Mouse (Mus musculus): ENCODE measurements at regions not wholly inside any gene's neighbourhood (a gene's known extent, or its start where the extent isn't known, plus 50 kb on each side); places are given as distances from the start of the nearest gene placed in this dataset.

DNA sequence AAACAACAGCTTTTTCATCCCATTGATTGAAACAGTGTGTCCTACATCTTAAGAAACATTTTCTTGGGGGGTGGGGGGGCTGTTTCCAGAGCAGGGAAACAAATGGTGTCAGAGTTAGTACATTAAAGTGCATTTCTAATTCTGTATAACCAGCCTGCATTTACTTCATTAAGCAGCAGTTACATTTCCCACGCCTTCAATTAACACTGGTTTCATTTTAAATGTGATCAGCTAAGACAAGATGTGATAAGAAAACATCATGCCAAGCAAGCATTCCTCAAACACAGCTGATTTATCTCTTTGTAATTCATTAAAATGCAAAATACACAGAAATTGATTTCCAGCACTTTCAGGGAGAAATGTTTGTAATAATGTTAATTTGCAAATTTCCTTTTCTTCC lies 122.0 kb downstream of the Olfr1505 start:
- ATAC-seq (ENCODE audit: insufficient number of reproducible peaks, low FRiP score, low TSS enrichment): no peak

DNA sequence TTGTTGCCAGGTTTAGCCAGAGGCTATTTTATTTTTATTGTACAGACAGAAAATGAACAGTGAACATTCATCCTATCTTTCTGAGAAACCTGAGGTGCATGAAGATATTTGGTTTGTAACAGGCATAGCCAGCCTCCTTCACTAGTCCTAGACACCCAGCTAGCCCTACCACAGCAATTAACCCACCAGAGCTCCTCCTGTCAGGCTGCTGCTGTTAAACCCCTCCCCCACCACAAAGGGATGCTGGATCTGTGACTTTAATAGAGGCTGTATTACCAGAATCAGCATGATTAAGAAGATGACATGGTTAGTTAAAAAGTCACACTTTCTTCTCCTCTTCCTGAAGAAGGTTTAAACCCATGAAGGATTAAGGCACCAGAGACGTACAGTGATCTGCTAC lies 122.5 kb downstream of the Olfr1505 start:
- ATAC-seq (ENCODE audit: insufficient number of reproducible peaks, low FRiP score, low TSS enrichment): no peak

- ATAC-seq (ENCODE audit: insufficient number of reproducible peaks, low FRiP score, low TSS enrichment): no peak
These were observed 123.4 kb downstream of the Olfr1505 start for GRCm38 (mm10) chr19:14036750-14037149.

GRCm38 (mm10) chr19:14042753-14043152 lies 129.4 kb downstream of the Olfr1505 start:
- ATAC-seq (ENCODE audit: insufficient number of reproducible peaks, low FRiP score, low TSS enrichment): no peak

DNA sequence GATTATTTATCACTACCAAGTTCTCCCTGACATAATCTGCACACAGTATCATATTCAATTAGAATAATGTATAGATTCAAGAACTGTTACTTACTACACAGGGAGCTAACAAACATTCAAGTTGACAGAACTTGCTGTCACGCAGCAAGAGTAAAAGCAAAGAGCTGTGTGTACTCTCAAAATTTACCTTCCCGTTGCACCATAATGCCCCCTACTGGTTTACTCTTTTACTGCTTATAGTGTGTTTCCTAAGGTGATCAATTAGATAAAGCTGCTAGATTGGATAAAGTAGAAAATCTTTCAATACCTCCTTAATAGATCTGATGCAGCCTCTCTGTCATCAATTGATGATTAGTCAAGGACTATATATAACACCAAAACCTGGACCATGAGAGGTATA lies 132.1 kb downstream of the Olfr1505 start:
- no peak for ATAC-seq (ENCODE audit: insufficient number of reproducible peaks, low FRiP score, low TSS enrichment)

- ATAC-seq (ENCODE audit: insufficient number of reproducible peaks, low FRiP score, low TSS enrichment): no peak
These were observed 138.7 kb downstream of the Olfr1505 start for GRCm38 (mm10) chr19:14052052-14052451.

DNA sequence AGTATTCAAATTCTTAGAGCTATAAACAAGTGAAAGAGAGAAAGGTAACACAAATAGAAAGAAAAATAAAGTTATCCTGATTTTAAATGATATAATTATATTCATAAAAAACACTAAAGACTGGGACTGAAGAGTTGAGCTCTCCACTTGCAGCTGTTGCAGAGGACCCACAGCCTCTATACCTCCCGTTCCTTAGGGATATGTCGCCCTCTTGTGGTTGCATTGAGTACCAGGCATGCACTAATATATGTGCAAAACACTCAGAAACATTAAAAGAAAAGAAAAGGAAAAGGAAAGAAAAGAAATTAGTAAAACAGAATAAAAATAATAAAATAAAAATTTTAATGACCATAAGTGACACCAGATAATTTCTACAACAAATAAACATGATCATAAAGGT lies 167.2 kb downstream of the Olfr1505 start:
- ATAC-seq (ENCODE audit: insufficient number of reproducible peaks, low FRiP score, low TSS enrichment): no peak

DNA sequence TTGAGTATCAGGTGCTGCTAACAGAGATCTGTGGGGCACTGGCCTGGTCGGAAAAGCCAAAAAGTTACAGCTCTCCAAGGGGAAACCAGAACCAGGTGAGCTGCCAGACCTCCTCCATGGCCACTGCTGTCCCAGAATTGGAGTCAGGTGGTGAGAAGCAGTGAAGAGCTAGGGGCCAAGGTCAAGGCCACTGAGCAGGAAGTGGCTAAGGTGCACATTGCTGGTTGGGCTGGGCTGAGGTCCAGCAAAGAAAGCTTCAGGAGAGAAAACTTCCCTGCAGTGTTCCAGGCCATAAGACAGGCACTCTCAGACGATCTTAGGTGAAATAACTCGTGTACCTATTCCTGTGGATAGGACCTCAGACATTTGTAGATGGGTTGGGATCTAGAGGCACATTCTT lies 171.4 kb downstream of the Olfr1505 start:
- no peak for ATAC-seq (ENCODE audit: insufficient number of reproducible peaks, low FRiP score, low TSS enrichment)

- ATAC-seq (ENCODE audit: insufficient number of reproducible peaks, low FRiP score, low TSS enrichment): no peak
These were observed 176.8 kb downstream of the Olfr1505 start for GRCm38 (mm10) chr19:14090106-14090505.

DNA sequence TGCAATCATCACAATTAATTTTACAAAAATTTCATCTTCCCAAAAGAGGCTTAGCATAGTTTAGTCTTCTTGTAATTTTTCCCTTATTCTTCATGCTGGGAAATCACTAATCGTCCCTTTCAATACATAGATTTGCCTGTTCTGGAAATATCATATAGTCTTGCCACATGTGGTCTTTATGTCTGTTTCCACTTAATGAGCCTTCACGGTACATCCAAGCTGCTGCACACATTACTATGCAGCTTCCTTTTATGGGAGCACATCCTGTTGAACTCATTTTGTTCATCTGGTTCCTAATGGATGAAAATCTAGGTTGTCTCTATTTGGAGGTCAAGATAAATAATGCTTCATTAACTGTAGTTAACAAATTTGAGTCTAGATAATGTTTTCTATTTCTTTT lies 180.9 kb downstream of the Olfr1505 start:
- ATAC-seq (ENCODE audit: insufficient number of reproducible peaks, low FRiP score, low TSS enrichment): no peak

- ATAC-seq (ENCODE audit: insufficient number of reproducible peaks, low FRiP score, low TSS enrichment): no peak
These were observed 182.9 kb downstream of the Olfr1505 start for GRCm38 (mm10) chr19:14096187-14096586.

DNA sequence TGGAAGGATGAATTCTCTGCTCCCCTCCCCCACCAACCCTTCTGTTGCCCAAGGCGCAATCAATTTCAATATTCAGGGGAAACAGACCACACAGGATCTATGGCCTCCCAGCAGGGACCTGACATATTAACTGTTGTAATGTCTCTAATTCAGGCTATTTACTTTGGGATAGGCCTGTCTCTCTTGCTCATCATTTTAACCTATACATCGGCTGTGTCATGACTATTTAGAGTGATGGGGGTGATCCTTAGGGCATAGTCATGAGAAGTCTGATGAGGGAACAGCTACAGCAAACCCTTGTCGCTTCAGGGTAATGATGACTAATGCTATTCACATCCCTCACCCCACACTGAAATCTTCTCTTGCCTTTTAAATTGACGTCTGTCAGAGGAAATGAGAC lies 195.8 kb downstream of the Olfr1505 start:
- no peak for ATAC-seq (ENCODE audit: insufficient number of reproducible peaks, low FRiP score, low TSS enrichment)

DNA sequence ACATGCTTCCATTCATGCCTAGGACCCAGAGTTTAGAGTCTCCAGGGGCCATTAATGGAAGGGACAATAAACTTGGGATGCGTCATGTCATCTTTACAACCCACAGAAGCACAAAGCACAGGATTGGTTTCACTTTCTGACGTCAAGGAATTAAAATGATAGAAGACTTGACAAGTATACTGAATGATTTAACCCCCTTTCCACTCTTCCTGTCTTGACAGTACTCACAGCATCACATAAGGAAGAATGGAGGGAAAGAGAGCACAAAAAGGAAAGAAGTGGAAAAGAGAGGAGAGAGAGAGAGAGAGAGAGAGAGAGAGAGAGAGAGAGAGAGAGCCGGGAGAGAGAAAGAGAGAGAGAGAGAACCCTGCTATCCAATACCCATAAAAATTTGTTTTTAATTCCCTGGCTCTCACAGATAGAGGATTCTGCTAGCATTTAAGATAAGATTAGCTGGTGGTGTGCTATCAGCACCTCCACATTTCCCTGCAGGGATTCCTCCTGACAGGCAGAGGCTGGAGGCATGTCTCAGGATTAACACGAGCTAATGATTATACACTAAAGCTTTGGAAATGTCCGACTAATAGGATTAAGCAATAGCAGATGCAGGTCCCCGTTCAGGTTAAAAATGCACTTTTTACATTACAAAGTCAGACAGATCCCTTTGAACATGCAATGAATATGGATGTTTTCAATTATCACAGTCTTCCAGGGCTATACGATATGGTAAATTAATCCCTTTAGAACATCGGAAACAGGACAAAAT lies 210.2 kb downstream of the Olfr1505 start:
- no peak for ATAC-seq (ENCODE audit: insufficient number of reproducible peaks, low FRiP score, low TSS enrichment)

DNA sequence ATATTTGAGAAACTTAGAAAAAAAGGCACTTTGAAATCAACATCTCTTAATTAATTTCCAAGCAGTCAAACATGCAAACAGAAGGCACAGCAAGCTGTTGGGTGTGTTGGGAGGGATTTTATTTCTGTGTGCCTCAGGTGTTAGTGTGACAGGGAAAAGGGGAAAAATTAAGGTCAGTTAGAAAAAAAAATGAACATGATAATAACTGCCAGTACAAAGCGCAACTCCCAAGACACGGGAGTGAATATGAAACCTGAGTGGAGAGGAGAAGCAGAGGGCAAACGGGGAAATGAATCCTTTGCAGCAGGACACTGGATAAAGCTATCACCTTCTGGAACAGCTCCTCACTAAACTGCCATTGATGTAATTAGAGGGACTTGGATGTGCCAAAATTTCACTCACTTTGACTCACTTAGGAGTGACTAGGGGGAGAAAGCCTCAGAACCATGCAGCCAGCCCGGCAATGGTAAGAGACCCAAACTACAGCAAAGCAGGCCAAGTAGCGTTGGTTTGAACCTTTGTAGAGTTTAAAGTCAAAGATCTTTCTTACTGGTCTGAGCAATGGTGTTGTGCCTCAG lies 211.0 kb downstream of the Olfr1505 start:
- no peak for ATAC-seq (ENCODE audit: insufficient number of reproducible peaks, low FRiP score, low TSS enrichment)

DNA sequence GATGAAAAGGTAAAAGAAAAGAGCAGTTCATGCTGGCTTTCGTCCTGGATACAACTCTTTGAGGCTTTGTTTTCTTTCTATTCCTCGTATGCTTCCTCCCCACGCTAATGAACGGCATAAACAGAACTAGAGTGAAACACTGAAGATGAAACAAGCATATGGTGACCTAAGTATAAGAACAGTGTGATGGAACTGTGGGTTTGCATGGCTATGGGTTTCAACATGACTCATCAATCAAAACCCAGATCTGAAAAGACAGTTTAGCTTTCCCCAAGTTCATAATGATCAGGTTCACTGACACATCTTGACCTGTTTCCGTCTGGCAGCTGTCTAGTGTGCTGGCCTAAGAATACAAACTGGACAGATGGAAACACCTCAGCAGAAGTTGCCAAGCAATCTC lies 211.7 kb downstream of the Olfr1505 start:
- no peak for ATAC-seq (ENCODE audit: insufficient number of reproducible peaks, low FRiP score, low TSS enrichment)

DNA sequence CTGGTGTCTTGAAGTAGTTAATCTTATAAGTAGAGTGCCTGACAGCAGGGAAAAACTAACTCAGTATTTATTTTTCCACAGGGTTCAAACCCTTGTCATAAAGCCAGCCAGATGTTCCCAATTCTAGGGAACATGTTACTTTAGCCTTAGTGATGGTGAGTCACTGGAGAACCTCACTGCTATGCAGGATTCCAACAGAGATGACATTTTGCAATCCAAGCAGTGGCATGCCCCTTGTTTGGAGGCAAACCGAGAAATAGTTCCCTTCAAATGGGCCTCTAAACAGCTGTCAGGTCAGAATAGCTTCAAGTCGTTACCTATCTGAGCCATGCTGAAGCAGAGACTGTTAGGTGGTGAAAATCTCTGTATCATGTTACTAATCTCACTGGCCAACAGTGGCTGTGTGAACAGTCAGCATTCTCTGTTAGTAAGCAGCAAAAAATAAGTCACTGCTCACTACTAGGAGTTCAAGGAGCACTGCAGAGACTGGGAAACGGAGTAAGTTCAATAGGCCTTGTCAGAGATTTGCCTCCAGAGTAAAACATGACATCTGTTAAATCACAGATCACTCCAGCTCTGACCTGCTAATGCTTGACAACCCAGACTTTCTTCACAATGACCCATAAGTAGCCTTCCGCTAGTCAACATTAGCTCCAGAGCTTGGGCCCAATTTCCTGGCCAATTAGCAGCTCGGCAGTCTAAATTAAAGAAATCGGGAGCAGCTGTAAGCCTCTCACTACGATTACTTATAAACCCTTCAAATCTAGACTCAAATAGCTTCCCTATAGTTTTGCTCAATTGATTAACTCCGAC lies 215.3 kb downstream of the Olfr1505 start:
- ATAC-seq (ENCODE audit: insufficient number of reproducible peaks, low FRiP score, low TSS enrichment): no peak

GRCm38 (mm10) chr19:14161217-14161616 lies 247.9 kb downstream of the Olfr1505 start:
- no peak for ATAC-seq (ENCODE audit: insufficient number of reproducible peaks, low FRiP score, low TSS enrichment)

- ATAC-seq (ENCODE audit: insufficient number of reproducible peaks, low FRiP score, low TSS enrichment): no peak
These were observed 249.4 kb downstream of the Olfr1505 start for GRCm38 (mm10) chr19:14162773-14163172.

DNA sequence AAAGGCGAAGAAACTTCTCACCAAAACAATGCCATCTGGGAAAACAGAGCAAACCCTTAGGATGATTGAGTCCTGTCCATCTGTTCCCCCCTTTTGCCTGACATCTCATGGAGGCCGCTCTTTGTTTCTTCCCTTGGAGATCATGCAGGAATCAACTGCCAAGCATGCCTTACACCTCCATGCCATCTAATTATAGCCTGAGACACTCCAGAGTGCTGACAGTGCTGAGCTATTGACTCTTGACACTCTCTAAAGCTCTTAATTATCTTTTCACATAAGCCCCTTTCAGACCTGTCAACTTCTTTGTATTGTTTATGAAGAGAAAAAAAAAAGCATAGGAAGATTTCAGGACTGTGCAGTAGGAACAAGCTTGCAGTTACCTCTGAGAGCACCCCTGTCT lies 252.4 kb downstream of the Olfr1505 start:
- ATAC-seq (ENCODE audit: insufficient number of reproducible peaks, low FRiP score, low TSS enrichment): no peak

GRCm38 (mm10) chr19:14180244-14180643 lies 266.9 kb downstream of the Olfr1505 start:
- ATAC-seq (ENCODE audit: insufficient number of reproducible peaks, low FRiP score, low TSS enrichment): no peak

DNA sequence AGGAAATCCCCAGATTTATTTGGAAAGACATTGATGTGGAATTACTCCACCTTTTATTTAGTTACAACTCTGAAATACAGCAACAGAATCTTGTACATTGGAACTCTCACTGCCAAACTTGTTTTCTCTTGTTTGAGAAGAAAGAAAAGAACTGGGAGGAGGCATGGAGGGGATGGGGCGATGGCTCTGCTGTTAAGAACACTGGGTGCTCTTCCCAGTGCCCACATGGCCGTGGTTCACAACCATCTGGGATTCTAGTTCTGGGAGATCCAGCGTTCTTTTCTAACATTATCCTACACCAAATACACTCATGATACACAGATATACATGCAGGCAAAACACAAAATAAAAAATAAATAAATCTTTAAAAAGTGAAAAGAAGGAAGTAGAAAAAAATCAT lies 267.6 kb downstream of the Olfr1505 start:
- ATAC-seq (ENCODE audit: insufficient number of reproducible peaks, low FRiP score, low TSS enrichment): no peak
